In the genomic region with DNA sequence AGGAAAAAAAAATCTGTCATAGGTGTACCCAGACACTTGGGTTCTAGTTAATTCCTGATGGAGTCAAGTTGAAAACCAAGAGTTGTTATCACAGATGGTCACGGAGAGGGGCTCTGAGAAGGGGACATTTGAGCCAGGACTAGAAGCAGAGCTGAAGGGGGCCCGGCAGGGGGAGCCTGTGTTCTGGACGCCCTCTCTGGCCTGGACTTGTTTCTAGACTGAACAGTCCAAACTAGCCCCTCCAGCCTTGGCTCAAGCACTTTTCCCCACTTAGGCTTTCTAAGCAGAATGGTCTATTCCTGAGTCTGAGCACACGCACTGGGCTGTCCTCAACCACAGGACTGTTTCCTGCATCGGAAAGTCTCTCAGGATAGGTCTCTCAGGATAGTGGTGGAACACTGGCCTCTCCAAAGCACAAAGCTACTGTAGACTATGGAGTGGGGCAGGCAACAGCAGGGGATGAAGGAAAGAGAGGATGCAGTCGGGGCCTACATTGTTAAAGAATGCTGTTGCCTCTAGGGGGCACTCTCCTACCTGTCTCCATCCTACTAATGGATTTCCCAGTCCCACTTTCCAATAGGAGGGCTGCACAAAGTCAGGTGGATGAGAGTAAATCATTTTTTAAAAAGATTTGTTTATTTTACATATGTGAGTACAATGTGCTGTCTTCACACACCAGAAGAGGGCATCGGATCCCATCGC, we compare ENCODE assay signal across 12 mouse cellular contexts. TPM values are rescaled to one million over a fixed set of nuclear protein-coding genes. Genes with fewer than 3 reads are reported as not detected.
A peak's percentile ranks its signal among the peaks of the same experiment; 100 is the strongest.
DNase-seq lines count a peak whose midpoint lies in the region; ATAC-seq and TF ChIP-seq lines count a peak whose summit lies in the region.
"Had no signal": no experiment of that assay in that cellular context is flagged by ENCODE, and none has a peak within 500 bp of the region (broad histone marks: within the 10 kb centered on the region; RNA-seq: fewer than 3 reads in every experiment).

No protein-coding gene starts in this region.

- intact Hi-C loops in heart, adult 2 months (cut with DNase I) = loop anchor here (10.0 kb wide), 1 partner anchor 401 kb away; no protein-coding TSS in a partner anchor

- H3K9me3 ChIP-seq in midbrain, embryonic 14.5 days (ENCODE audit: control insufficient read depth, low read length) = no peaks in the 10 kb centered on the region
- no peaks in the 10 kb centered on the region for H3K9me3 ChIP-seq in midbrain, embryonic 11.5 days (ENCODE audit: control insufficient read depth, low read length)
- H3K9me3 ChIP-seq in forebrain, embryonic 13.5 days (replicated peaks) = no peaks in the 10 kb centered on the region
- H3K9me3 ChIP-seq: forebrain, embryonic 10.5 days; lung, embryonic 15.5 days had no signal

- no peak for DNase-seq in heart, adult 2 months
- DNase-seq in heart, postnatal 4 days = no peak
- DNase-seq in midbrain, embryonic 14.5 days = peak; percentile 35
- DNase-seq in midbrain, embryonic 11.5 days (ENCODE audit: low spot score, missing footprints) = no peak
- DNase-seq in embryo, embryonic 10.5 days (ENCODE audit: low spot score) = peak; percentile 58
- no peak for DNase-seq in c-Kit-positive CD71-positive TER-119-positive erythroid progenitor cells, embryonic 14.5 days (ENCODE audit: low spot score)
- DNase-seq: cerebellum, adult 11-12 months; layer of hippocampus, adult 9-11 months had no signal

- TF ChIP-seq POLR2A in heart, adult 2 months (IDR thresholded peaks at IDR 0.05; ENCODE audit: insufficient read depth, low read depth, low read length) = no peak
- no peak for TF ChIP-seq POLR2A in small intestine, adult 2 months (IDR thresholded peaks at IDR 0.05; ENCODE audit: low read depth, low read length)

- TF ChIP-seq CTCF in heart, adult 2 months (IDR thresholded peaks at IDR 0.05) = peak; percentile 67
- 0 out of 2 replicates have a peak, but pooled peaks have one; percentile 10 for TF ChIP-seq CTCF in small intestine, adult 2 months (IDR thresholded peaks at IDR 0.05; ENCODE audit: extremely low read depth, insufficient read length, insufficient replicate concordance, low read depth, low read length)

- no peaks in the 10 kb centered on the region for H3K27me3 ChIP-seq in heart, adult 2 months (ENCODE audit: control insufficient read depth, insufficient read depth, low read length)
- no peaks in the 10 kb centered on the region for H3K27me3 ChIP-seq in midbrain, embryonic 14.5 days (ENCODE audit: control insufficient read depth, insufficient read depth, low read length)
- H3K27me3 ChIP-seq in midbrain, embryonic 11.5 days (ENCODE audit: control insufficient read depth, insufficient read depth, low read length) = no peaks in the 10 kb centered on the region; the same call in 1 of the 2 replicates
- H3K27me3 ChIP-seq in small intestine, adult 2 months (ENCODE audit: control insufficient read depth, insufficient read depth, low read length) = no peaks in the 10 kb centered on the region
- H3K27me3 ChIP-seq in forebrain, embryonic 13.5 days = no peaks in the 10 kb centered on the region
- H3K27me3 ChIP-seq: lung, embryonic 15.5 days had no signal

- 58% methylated on average over 8 of the region's 8 CpGs for WGBS in heart, adult 2 months
- 52% methylated on average over 8 of the region's 8 CpGs for WGBS in midbrain, embryonic 14.5 days
- WGBS in midbrain, embryonic 11.5 days = 47% methylated on average over 8 of the region's 8 CpGs
- 64% methylated on average over 8 of the region's 8 CpGs for WGBS in small intestine, adult 2 months
- 54% methylated on average over 8 of the region's 8 CpGs for WGBS in forebrain, embryonic 13.5 days

- no peak overlapping the region for H3K4me3 ChIP-seq in heart, adult 2 months
- H3K4me3 ChIP-seq in midbrain, embryonic 14.5 days (replicated peaks; ENCODE audit: low read depth, low read length) = no peak overlapping the region
- no peak overlapping the region for H3K4me3 ChIP-seq in midbrain, embryonic 11.5 days (ENCODE audit: low read depth, low read length)
- H3K4me3 ChIP-seq in small intestine, adult 2 months (ENCODE audit: low read depth, low read length) = no peak overlapping the region
- H3K4me3 ChIP-seq in forebrain, embryonic 13.5 days = no peak overlapping the region
- H3K4me3 ChIP-seq: forebrain, embryonic 10.5 days; lung, embryonic 15.5 days had no signal

- H3K79me2 ChIP-seq in heart, adult 2 months (replicated peaks; ENCODE audit: control insufficient read depth, insufficient read depth, low read length) = no peaks in the 10 kb centered on the region

- no peak for TF ChIP-seq EP300 in heart, adult 2 months (IDR thresholded peaks at IDR 0.05; ENCODE audit: insufficient read depth, low read depth, low read length)

- H3K9ac ChIP-seq in heart, adult 2 months (ENCODE audit: low read depth, low read length) = no peak overlapping the region
- no peak overlapping the region for H3K9ac ChIP-seq in midbrain, embryonic 14.5 days (replicated peaks; ENCODE audit: low read length)
- H3K9ac ChIP-seq in midbrain, embryonic 11.5 days (ENCODE audit: low read length) = no peak overlapping the region
- no peak overlapping the region for H3K9ac ChIP-seq in forebrain, embryonic 13.5 days
- H3K9ac ChIP-seq: lung, embryonic 15.5 days had no signal

- no peak overlapping the region for H3K27ac ChIP-seq in heart, adult 2 months
- H3K27ac ChIP-seq in midbrain, embryonic 14.5 days (replicated peaks; ENCODE audit: low read depth, low read length) = no peak overlapping the region
- no peak overlapping the region for H3K27ac ChIP-seq in midbrain, embryonic 11.5 days (ENCODE audit: low read depth, low read length)
- H3K27ac ChIP-seq in small intestine, adult 2 months (ENCODE audit: insufficient read depth, low read depth, low read length) = no peak overlapping the region
- no peak overlapping the region for H3K27ac ChIP-seq in forebrain, embryonic 13.5 days
- H3K27ac ChIP-seq: forebrain, embryonic 10.5 days; lung, embryonic 15.5 days had no signal

- H3K36me3 ChIP-seq in heart, adult 2 months (ENCODE audit: control insufficient read depth, insufficient read depth, low read length) = no peaks in the 10 kb centered on the region
- no peaks in the 10 kb centered on the region for H3K36me3 ChIP-seq in midbrain, embryonic 14.5 days (ENCODE audit: control insufficient read depth, insufficient read depth, low read length)
- H3K36me3 ChIP-seq in midbrain, embryonic 11.5 days (ENCODE audit: control insufficient read depth, insufficient read depth, low read length) = no peaks in the 10 kb centered on the region
- H3K36me3 ChIP-seq in small intestine, adult 2 months (ENCODE audit: control insufficient read depth, insufficient read depth, low read length) = no peaks in the 10 kb centered on the region
- no peaks in the 10 kb centered on the region for H3K36me3 ChIP-seq in forebrain, embryonic 13.5 days (ENCODE audit: poor library complexity, severe bottlenecking)
- H3K36me3 ChIP-seq: forebrain, embryonic 10.5 days; lung, embryonic 15.5 days had no signal

- H3K4me1 ChIP-seq in heart, adult 2 months (ENCODE audit: control insufficient read depth, insufficient read depth, low read length) = no peaks in the 10 kb centered on the region
- no peaks in the 10 kb centered on the region for H3K4me1 ChIP-seq in midbrain, embryonic 14.5 days (ENCODE audit: control insufficient read depth, insufficient read depth, low read length)
- H3K4me1 ChIP-seq in midbrain, embryonic 11.5 days (ENCODE audit: control insufficient read depth, insufficient read depth, low read length) = 0 out of 2 replicates have a peak, but pooled peaks cover 2% of the 10 kb centered on the region
- no peaks in the 10 kb centered on the region for H3K4me1 ChIP-seq in small intestine, adult 2 months (ENCODE audit: control insufficient read depth, insufficient read depth, insufficient read length, low read length)
- no peaks in the 10 kb centered on the region for H3K4me1 ChIP-seq in forebrain, embryonic 13.5 days

- H3K4me2 ChIP-seq in midbrain, embryonic 14.5 days (ENCODE audit: low read length) = no peak overlapping the region
- H3K4me2 ChIP-seq in midbrain, embryonic 11.5 days = no peak overlapping the region
- no peak overlapping the region for H3K4me2 ChIP-seq in forebrain, embryonic 13.5 days
- H3K4me2 ChIP-seq: lung, embryonic 15.5 days had no signal

- ATAC-seq in midbrain, embryonic 14.5 days (ENCODE audit: low FRiP score, low TSS enrichment) = no peak
- ATAC-seq in midbrain, embryonic 11.5 days (ENCODE audit: low FRiP score) = no peak
- ATAC-seq in forebrain, embryonic 13.5 days = no peak

RNA-seq across cellular contexts. Expression of a gene that starts 16.6 kb away (rescaled TPM):
- not detected for total RNA-seq in heart, adult 2 months (2021)
- polyA plus RNA-seq in heart, adult 2 months (2012; rRNA removed) = 0.18 and 0.23 TPM in 2 replicates
- total RNA-seq in heart, postnatal 4 days (2021) = 1 to 10 TPM; 6.2 to 7.6 TPM
- 1.5 and 2.6 TPM in 2 replicates for polyA plus RNA-seq in midbrain, embryonic 14.5 days (2014; fragmentation: Nextera tagmentation; extraction: Ambion mirVana)
- 12.0 and 13.6 TPM in 2 replicates for polyA plus RNA-seq in midbrain, embryonic 11.5 days (2014; fragmentation: Nextera tagmentation; extraction: Ambion mirVana)
- 3.8 and 5.0 TPM in 2 replicates for polyA plus RNA-seq in small intestine, adult 2 months (2012; rRNA removed)
- polyA plus RNA-seq in forebrain, embryonic 13.5 days (2015; fragmentation: Nextera tagmentation; extraction: Ambion mirVana) = 21.2 and 21.5 TPM in 2 replicates

RNA-seq across cellular contexts. Expression of a gene that starts 23.7 kb away (rescaled TPM):
- total RNA-seq in heart, adult 2 months (2021) = 10 to 100 TPM in 1 of 2 experiments, 1 to 10 TPM in 1; 9.9 to 11.1 TPM
- polyA plus RNA-seq in heart, adult 2 months (2012; rRNA removed) = 16.5 and 18.8 TPM in 2 replicates
- 10 to 100 TPM; 17.9 to 19.4 TPM for total RNA-seq in heart, postnatal 4 days (2021)
- 2.9 and 4.6 TPM in 2 replicates for polyA plus RNA-seq in midbrain, embryonic 14.5 days (2014; fragmentation: Nextera tagmentation; extraction: Ambion mirVana)
- 8.2 and 9.0 TPM in 2 replicates for polyA plus RNA-seq in midbrain, embryonic 11.5 days (2014; fragmentation: Nextera tagmentation; extraction: Ambion mirVana)
- 6.3 and 9.7 TPM in 2 replicates for polyA plus RNA-seq in small intestine, adult 2 months (2012; rRNA removed)
- polyA plus RNA-seq in forebrain, embryonic 13.5 days (2015; fragmentation: Nextera tagmentation; extraction: Ambion mirVana) = 4.9 and 5.5 TPM in 2 replicates

RNA-seq across cellular contexts. Expression of a gene that starts 25.9 kb away (rescaled TPM):
- 10 to 100 TPM; 29.4 to 32.5 TPM for total RNA-seq in heart, adult 2 months (2021)
- 102 and 105 TPM in 2 replicates for polyA plus RNA-seq in heart, adult 2 months (2012; rRNA removed)
- 10 to 100 TPM; 89.4 to 97.0 TPM for total RNA-seq in heart, postnatal 4 days (2021)
- polyA plus RNA-seq in midbrain, embryonic 14.5 days (2014; fragmentation: Nextera tagmentation; extraction: Ambion mirVana) = 2.4 and 3.5 TPM in 2 replicates
- 19.7 and 24.0 TPM in 2 replicates for polyA plus RNA-seq in midbrain, embryonic 11.5 days (2014; fragmentation: Nextera tagmentation; extraction: Ambion mirVana)
- polyA plus RNA-seq in small intestine, adult 2 months (2012; rRNA removed) = 18.4 and 22.5 TPM in 2 replicates
- 4.2 and 6.5 TPM in 2 replicates for polyA plus RNA-seq in forebrain, embryonic 13.5 days (2015; fragmentation: Nextera tagmentation; extraction: Ambion mirVana)

Comparison
In these comparisons a context has a peak if more than half of its experiments do, and no peak if none do; other contexts are left out.
1. DNase-seq: peak in midbrain, embryonic 14.5 days (single experiment) and embryo, embryonic 10.5 days (single experiment); none in heart, adult 2 months (0 of 2), heart, postnatal 4 days (single experiment), midbrain, embryonic 11.5 days (single experiment) and c-Kit-positive CD71-positive TER-119-positive erythroid progenitor cells, embryonic 14.5 days (single experiment).